Mouse (Mus musculus): ENCODE measurements around the gene Mbd5.

Gene Mbd5

GRCm38 (mm10) chr2:48948841-48949584 is at the start of gene Mbd5:
TSS of gene Mbd5 (plus strand) at chr2:48949508.
- TF ChIP-seq GATA4 (IDR thresholded peaks at IDR 0.05; ENCODE audit: insufficient replicate concordance, low read length) = no peak; the same call in 1 of the 2 replicates

GRCm38 (mm10) chr2:48908866-48909265 is 40.4 kb upstream of the Mbd5 start:
- TF ChIP-seq GATA4 (IDR thresholded peaks at IDR 0.05; ENCODE audit: insufficient replicate concordance, low read length) = no peak

DNA sequence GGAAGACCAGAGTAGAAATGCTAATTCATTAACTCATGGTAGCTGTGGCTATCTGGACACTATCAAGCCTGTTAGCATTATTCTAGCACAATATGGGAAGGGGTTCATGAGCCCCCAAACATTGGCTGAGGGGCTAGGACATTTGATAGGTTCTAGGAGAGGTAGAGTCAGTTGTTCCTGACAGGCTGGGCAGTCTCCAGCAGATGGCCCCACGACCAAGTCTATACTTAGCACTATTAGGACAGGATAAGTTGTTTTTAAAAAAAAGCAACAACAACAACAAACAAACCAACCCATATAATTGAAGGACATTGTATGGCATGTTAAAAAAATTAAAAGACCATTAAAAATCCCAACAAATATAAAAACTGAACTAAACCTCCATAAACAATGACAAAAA is 35.1 kb upstream of the Mbd5 start:
- TF ChIP-seq GATA4 (IDR thresholded peaks at IDR 0.05; ENCODE audit: insufficient replicate concordance, low read length) = no peak

DNA sequence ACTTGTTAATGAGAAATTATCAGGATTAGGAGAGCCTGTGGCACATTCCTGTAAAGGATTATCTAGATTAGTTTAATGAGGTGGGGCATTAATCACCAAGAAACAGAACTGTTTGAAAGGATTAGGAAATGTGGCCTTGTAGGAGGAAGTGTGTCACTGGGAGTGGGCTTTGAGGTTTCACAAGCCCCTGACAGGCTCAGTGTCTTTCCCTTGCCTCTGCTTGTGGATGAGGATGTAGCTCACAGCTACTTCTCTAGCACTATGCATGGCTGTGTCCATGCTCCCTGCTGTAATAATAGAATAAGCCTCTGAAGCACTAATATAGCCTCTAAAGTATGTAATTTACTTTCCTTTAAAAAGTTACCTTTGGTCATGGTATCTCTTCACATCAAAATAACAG is 33.5 kb upstream of the Mbd5 start:
- no peak for TF ChIP-seq GATA4 (IDR thresholded peaks at IDR 0.05; ENCODE audit: insufficient replicate concordance, low read length)

DNA sequence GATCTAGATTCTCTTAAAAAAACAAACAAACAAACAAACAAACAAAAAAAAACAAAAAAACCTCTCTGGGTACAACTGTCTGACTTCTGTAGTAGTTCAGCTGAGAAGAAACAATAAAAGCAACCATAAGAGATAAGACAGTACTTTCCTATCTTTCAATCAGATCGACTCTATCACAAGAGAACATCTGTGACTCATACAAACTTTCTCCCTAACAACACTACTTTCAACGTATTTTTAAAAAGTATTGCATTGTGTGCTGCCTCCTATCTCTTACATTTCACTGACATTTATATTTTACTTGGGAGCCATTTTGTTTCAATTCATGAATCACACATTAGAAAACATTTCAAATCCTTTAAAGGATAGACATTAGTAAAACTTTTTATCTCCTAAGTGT is 14.2 kb upstream of the Mbd5 start:
- TF ChIP-seq GATA4 (IDR thresholded peaks at IDR 0.05; ENCODE audit: insufficient replicate concordance, low read length) = no peak

GRCm38 (mm10) chr2:48947761-48948160 is 1.5 kb upstream of the Mbd5 start:
- TF ChIP-seq GATA4 (IDR thresholded peaks at IDR 0.05; ENCODE audit: insufficient replicate concordance, low read length) = no peak

GRCm38 (mm10) chr2:48949743-48950251 is 489 bp downstream of the Mbd5 start:
- no peak for TF ChIP-seq GATA4 (IDR thresholded peaks at IDR 0.05; ENCODE audit: insufficient replicate concordance, low read length)

DNA sequence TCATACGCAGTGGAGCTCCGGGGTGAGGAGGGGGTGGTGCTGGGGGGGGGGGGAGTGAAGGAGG is 776 bp downstream of the Mbd5 start, which contains the start of gene Orc4:
Gene Orc4 (minus strand): TSS at position 26 of the 64 bp plus-strand sequence.
- no peak for TF ChIP-seq GATA4 (IDR thresholded peaks at IDR 0.05; ENCODE audit: insufficient replicate concordance, low read length)

GRCm38 (mm10) chr2:48950316-48950880 is 1.1 kb downstream of the Mbd5 start:
- no peak for TF ChIP-seq GATA4 (IDR thresholded peaks at IDR 0.05; ENCODE audit: insufficient replicate concordance, low read length)

DNA sequence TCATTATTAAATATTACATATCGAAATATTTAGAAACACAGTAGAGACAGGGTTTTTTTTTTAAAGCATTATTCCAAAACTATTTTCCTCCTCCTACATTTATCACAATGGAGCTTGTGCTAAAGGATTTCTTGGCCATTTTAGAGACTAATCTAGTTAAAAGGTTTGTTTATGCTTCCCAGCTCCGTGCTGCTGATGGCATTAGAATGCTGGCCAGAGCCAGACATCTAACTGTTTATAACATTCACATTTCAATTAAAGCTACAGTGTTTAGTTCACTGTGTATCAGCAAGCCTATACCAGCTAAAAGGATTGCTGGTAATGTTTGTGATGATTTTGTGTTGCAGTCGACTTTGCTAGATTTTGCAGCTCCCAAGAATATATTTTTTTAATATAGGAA is 7.3 kb downstream of the Mbd5 start:
- TF ChIP-seq GATA4 (IDR thresholded peaks at IDR 0.05; ENCODE audit: insufficient replicate concordance, low read length) = no peak

DNA sequence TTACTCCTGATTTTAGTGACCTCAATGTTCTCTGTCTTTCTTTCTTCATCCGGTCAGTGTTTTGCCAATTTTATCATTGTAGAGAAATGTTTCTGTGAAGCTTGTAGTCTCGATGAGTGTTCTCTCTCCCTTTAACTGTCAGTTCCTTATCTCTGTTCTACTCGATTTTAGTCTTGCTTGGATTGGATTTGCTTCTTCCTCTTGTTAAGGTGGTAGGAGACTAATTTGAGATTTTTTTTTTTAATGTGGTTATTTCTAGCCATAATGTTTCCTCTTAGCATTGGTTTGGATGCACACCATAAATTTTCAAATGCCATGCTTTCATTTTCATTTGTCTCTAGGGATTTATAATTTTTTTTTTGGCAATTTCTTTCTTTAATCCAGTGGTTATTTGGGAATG is 29.6 kb downstream of the Mbd5 start:
- no peak for TF ChIP-seq GATA4 (IDR thresholded peaks at IDR 0.05; ENCODE audit: insufficient replicate concordance, low read length)

DNA sequence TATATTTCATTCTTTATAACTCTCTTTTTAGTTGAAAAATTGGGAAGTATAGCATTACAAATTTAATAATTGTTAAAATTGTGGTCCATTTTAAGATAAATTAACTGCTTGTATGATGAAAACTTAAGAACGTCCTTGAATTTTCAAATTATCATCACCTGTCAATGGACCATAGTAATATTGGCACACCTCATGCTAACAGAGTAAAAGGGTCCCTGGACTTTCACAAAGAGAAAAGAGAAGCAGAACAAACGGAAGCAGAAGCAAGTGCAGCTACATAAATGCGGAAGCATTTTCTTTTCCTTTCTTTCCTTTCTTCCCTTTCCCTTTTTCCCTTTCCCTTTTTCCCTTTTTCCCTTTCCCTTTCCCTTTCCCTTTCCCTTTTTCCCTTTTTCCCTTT is 41.0 kb downstream of the Mbd5 start:
- no peak for TF ChIP-seq GATA4 (IDR thresholded peaks at IDR 0.05; ENCODE audit: insufficient replicate concordance, low read length)

- no peak for TF ChIP-seq GATA4 (IDR thresholded peaks at IDR 0.05; ENCODE audit: insufficient replicate concordance, low read length)
Measured at GRCm38 (mm10) chr2:49040481-49040880, 91.2 kb downstream of the Mbd5 start.

GRCm38 (mm10) chr2:49050030-49050429 is 100.7 kb downstream of the Mbd5 start:
- no peak for TF ChIP-seq GATA4 (IDR thresholded peaks at IDR 0.05; ENCODE audit: insufficient replicate concordance, low read length)

- no peak for TF ChIP-seq GATA4 (IDR thresholded peaks at IDR 0.05; ENCODE audit: insufficient replicate concordance, low read length)
Measured at GRCm38 (mm10) chr2:49067886-49068285, 118.6 kb downstream of the Mbd5 start.

DNA sequence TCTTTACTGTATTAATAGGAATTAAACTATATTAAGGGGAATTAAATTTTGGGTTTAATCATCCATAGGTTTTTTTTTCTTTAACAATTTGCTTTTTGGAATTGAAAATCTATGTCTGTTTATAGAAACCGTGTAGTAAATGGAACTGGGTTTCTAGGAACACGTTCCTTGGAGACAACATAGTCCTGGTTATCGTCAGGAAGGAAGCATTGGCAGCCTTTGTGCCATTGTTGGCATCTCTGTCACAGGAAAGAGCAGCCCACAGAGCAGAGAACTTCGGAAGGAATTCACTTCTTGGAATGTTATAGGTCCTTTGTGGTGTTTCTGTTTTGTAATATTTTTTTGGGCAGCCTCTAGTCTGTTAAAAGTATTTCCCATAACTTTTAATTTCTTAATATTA is 135.7 kb downstream of the Mbd5 start:
- TF ChIP-seq GATA4 (IDR thresholded peaks at IDR 0.05; ENCODE audit: insufficient replicate concordance, low read length) = no peak

GRCm38 (mm10) chr2:49090771-49091170 is 141.5 kb downstream of the Mbd5 start:
- TF ChIP-seq GATA4 (IDR thresholded peaks at IDR 0.05; ENCODE audit: insufficient replicate concordance, low read length) = no peak

All from liver, adult (tissue).